Mouse (Mus musculus): Measurements from ENCODE around the gene Pet100. TPM values are rescaled to one million over a fixed set of nuclear protein-coding genes. Genes with fewer than 3 reads are reported as not detected.
"Not testable (repeated sequence)": the region's sequence is repeated elsewhere in the genome, so short reads cannot be mapped to it uniquely, and the experiment has no call there.

Gene Pet100
- polyA plus RNA-seq (2016; fragmentation: Nextera tagmentation; extraction: Ambion mirVana), result 94.0 and 97.3 TPM in 2 replicates

- WGBS, result under 1% methylated on average over 37 of the region's 37 CpGs
- no peaks in the 10 kb centered on the region for H3K27me3 ChIP-seq (ENCODE audit: low read depth, poor library complexity, severe bottlenecking)
Measured at GRCm38 (mm10) chr8:3621199-3621970, at the start of gene Pet100, which contains the start of gene Xab2. Gene Pet100 (plus strand): TSS chr8:3621548. Gene Xab2 (minus strand): TSS chr8:3621316.

DNA sequence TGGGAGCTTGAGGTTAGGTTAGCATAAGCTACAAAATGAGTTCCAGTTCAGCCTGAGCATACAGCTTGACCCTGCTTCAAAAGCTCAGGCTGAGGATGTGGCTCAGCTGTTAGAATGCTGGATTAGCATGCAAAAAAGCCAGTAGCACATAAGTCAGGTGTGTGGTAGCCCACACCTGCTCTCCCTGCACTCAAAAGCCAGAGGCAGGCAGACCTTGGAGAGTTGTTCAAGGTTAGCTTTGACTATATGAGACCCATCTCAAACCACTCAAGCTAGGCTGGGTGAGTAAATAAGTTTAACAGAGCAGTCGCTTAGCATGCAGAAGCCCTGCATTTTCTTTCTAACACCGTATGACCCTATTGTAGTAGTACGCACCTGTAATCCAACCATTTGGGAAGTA lies 46.8 kb upstream of the Pet100 start:
- no peak overlapping the region for H3K4me3 ChIP-seq
- no peak overlapping the region for H3K27ac ChIP-seq (replicated peaks)
- 0 out of 2 replicates have a peak, but pooled peaks cover 3% of the 10 kb centered on the region for H3K9me3 ChIP-seq (replicated peaks)
- no peak for DNase-seq (ENCODE audit: low spot score)
- WGBS, result 93% methylated on average over 3 of the region's 3 CpGs
- H3K36me3 ChIP-seq, result 0 out of 2 replicates have a peak, but pooled peaks cover 4% of the 10 kb centered on the region
- H3K4me1 ChIP-seq, result 0 out of 2 replicates have a peak, but pooled peaks cover 2% of the 10 kb centered on the region
- no peaks in the 10 kb centered on the region for H3K27me3 ChIP-seq (ENCODE audit: low read depth, poor library complexity, severe bottlenecking)

More at GRCm38 (mm10) chr8:3621199-3621970, at the start of gene Pet100, which contains the start of gene Xab2:
- Histone ChIP-seq H3K27ac (replicated peaks) (peak within 1 kb of the TSS; percentile 82), H3K4me3 (peak within 1 kb of the TSS; percentile 75), H3K9me3 (replicated peaks) (no peaks in the 10 kb centered on the region), H3K36me3 (peaks cover 24% of the 10 kb centered on the region), H3K4me1 (peaks cover 20% of the 10 kb centered on the region)
- peak; percentile 100 for DNase-seq (ENCODE audit: low spot score)

GRCm38 (mm10) chr8:3576211-3576960 lies 45.0 kb upstream of the Pet100 start:
- WGBS, result 84% methylated on average over 15 of the region's 15 CpGs
- Histone ChIP-seq H3K4me3 (no peak overlapping the region), H3K4me1 (no peaks in the 10 kb centered on the region), H3K27ac (replicated peaks) (no peak overlapping the region), H3K36me3 (no peaks in the 10 kb centered on the region), H3K27me3 (ENCODE audit: low read depth, poor library complexity, severe bottlenecking) (no peaks in the 10 kb centered on the region), H3K9me3 (replicated peaks) (0 out of 2 replicates have a peak, but pooled peaks cover 3% of the 10 kb centered on the region)
- no peak for DNase-seq (ENCODE audit: low spot score)

DNA sequence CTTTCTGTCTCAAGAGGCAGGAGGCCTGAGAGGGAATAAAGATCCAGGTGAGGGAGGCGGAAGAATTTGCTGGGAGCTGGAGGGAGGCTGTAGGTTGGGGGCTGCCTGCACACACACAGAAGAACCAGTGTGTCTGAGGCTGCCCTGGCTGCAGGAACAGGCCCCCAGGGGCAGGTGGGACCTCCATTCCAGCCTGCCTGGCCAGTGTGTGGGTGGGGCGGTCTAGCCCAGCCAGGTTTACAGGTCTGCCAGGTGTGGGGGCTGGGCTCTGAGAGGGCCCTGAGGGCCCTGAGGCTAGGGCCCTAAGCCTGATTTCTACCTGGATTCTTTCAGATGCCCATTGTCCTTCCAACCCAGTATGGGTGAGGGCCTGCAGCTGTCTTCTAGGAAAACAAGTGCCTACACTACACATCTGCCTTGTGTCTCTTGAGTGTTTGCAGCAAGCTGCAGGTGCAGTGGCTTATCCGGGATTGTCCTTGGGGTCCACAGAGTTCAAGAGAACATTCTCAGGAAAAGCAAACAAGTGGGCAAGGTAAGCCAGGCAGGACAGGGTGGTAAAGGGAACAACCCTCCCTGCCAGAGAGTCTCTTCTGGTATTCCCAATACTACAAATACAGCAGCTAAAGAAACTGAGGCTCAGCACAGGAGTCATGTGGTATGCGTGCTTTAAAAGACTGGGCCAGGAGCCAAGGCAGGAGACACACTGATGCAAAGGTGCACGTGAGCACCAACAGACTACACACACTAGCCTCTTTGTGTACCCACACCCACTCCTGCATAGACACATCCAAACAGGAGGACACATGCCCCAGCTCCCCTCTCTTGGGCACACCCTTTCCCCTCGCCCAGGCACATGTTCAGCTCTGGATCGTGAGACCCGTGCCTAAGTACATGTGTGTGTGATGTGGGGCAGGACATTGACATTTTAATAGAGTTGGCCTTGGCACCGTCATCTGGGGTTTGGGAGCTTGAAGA lies 41.7 kb upstream of the Pet100 start:
- Histone ChIP-seq H3K27me3 (ENCODE audit: low read depth, poor library complexity, severe bottlenecking) (no peaks in the 10 kb centered on the region), H3K27ac (replicated peaks) (no peak overlapping the region), H3K4me1 (no peaks in the 10 kb centered on the region), H3K36me3 (no peaks in the 10 kb centered on the region), H3K9me3 (replicated peaks) (0 out of 2 replicates have a peak, but pooled peaks cover 3% of the 10 kb centered on the region), H3K4me3 (no peak overlapping the region)
- no peak for DNase-seq (ENCODE audit: low spot score)
- WGBS, result 83% methylated on average over 9 of the region's 9 CpGs

- DNase-seq (ENCODE audit: low spot score); H3K4me1 ChIP-seq; H3K36me3 ChIP-seq; H3K4me3 ChIP-seq; H3K9me3 ChIP-seq (replicated peaks); H3K27me3 ChIP-seq (ENCODE audit: low read depth, poor library complexity, severe bottlenecking); H3K27ac ChIP-seq (replicated peaks): not testable (repeated sequence)
- 88% methylated on average over 1 of the region's 3 CpGs for WGBS
Measured at GRCm38 (mm10) chr8:3581961-3582360, 39.4 kb upstream of the Pet100 start.

DNA sequence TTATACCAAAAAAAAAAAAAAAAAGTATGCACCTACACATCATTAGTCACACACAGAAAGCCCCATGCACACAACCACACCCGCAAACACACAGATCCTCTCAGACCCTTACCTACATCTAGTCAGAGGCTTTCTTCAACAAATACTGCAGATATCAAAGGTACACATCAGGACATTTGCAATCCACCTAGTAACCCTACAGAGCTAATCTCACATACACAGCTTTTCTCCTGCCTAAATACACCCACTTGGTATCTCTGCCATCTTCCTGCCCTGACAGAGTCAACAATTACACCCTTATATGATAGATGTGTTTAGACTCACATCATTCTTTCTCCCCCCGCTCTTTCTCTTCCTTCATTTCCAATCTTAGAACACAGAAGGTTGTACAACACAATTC lies 34.9 kb upstream of the Pet100 start:
- DNase-seq (ENCODE audit: low spot score), result no peak
- Histone ChIP-seq H3K4me3 (no peak overlapping the region), H3K36me3 (no peaks in the 10 kb centered on the region), H3K27me3 (ENCODE audit: low read depth, poor library complexity, severe bottlenecking) (peaks cover 11% of the 10 kb centered on the region), H3K27ac (replicated peaks) (no peak overlapping the region), H3K9me3 (replicated peaks) (no peaks in the 10 kb centered on the region), H3K4me1 (peaks cover 20% of the 10 kb centered on the region)
- WGBS, result 100% methylated on average over 2 of the region's 2 CpGs

DNA sequence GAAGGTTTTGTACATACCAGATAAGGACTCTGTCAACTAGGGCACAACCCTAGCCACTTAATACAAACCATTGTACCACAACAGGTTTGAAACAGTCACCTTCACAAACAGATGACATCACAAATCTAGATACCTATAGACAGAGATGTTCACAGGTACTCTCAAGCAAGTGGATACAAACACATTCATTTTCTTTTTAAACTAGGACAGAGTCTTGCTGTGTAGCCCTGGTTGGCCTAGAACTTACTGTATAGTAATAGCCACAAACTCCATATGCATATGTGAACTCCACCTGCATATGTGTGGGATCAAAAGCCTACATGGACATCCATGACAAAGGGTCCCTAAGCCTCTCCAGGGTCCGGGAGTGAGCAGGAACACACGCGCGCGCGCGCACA lies 34.4 kb upstream of the Pet100 start, which contains the start of gene Camsap3:
Gene Camsap3, plus strand, starts transcription at position 301 of the 398 bp plus-strand sequence.
- WGBS, result 5% methylated on average over 7 of the region's 7 CpGs
- H3K27ac ChIP-seq (replicated peaks), result peak within 1 kb of the TSS; percentile 90
- H3K4me3 ChIP-seq, result peak within 1 kb of the TSS; percentile 94
- DNase-seq (ENCODE audit: low spot score), result no peak
- peaks cover 20% of the 10 kb centered on the region for H3K4me1 ChIP-seq
- no peaks in the 10 kb centered on the region for H3K36me3 ChIP-seq
- H3K27me3 ChIP-seq (ENCODE audit: low read depth, poor library complexity, severe bottlenecking), result peaks cover 11% of the 10 kb centered on the region
- H3K9me3 ChIP-seq (replicated peaks), result no peaks in the 10 kb centered on the region

DNA sequence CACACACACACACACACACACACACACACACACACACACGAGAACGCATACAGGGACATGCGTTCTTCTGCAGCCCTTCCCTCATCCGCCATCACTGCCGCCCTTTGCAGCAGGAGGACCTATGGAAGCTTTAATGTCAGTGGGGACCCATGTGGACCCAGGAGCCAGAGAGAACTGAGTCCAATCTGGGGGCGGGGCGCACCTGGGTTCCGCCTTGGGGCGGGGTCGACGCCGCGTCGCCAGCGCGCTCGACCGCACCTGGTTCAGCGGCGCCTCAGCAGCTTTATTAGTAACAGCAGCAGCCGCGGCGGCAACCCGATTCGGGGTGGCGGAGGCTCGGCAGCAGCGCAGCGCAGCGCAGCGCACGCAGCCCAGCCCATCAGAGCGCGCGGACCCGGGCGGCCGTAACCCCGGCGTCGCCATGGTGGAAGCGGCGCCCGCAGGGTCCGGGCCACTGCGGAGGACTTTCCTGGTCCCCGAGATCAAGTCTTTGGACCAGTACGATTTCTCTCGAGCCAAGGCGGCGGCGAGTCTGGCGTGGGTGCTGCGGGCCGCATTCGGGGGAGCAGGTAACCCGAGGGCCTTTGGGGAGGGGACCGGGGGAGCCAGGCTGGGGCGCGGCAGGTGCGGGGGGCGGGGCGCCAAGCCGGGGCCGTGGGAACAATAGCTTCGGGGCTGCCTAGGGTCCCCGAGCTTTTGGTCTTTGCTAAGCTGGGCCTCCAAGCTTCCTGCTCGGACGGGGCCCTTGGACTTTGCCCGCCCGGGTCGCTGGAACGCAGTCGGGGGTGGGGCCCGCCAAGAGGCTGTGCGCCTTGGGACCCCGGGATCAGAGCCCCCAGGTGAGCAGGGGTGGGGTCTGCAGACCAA lies 33.7 kb upstream of the Pet100 start:
- peak; percentile 67 for DNase-seq (ENCODE audit: low spot score)
- peak overlapping the region; percentile 90 for H3K27ac ChIP-seq (replicated peaks)
- under 1% methylated on average over 75 of the region's 77 CpGs for WGBS

GRCm38 (mm10) chr8:3588258-3588633 lies 33.1 kb upstream of the Pet100 start:
- no peaks in the 10 kb centered on the region for H3K9me3 ChIP-seq (replicated peaks)
- H3K27ac ChIP-seq (replicated peaks), result peak overlapping the region; percentile 90
- peaks cover 11% of the 10 kb centered on the region for H3K27me3 ChIP-seq (ENCODE audit: low read depth, poor library complexity, severe bottlenecking)
- 9% methylated on average over 11 of the region's 11 CpGs for WGBS
- H3K36me3 ChIP-seq, result no peaks in the 10 kb centered on the region
- peak overlapping the region; percentile 94 for H3K4me3 ChIP-seq
- H3K4me1 ChIP-seq, result peaks cover 20% of the 10 kb centered on the region
- DNase-seq (ENCODE audit: low spot score), result peak; percentile 40

More for the DNA sequence above, 33.7 kb upstream of the Pet100 start:
- Histone ChIP-seq H3K9me3 (replicated peaks) (no peaks in the 10 kb centered on the region), H3K27me3 (ENCODE audit: low read depth, poor library complexity, severe bottlenecking) (peaks cover 11% of the 10 kb centered on the region), H3K36me3 (no peaks in the 10 kb centered on the region), H3K4me3 (peak overlapping the region; percentile 94), H3K4me1 (peaks cover 20% of the 10 kb centered on the region)

- 78% methylated on average over 3 of the region's 3 CpGs for WGBS
- DNase-seq (ENCODE audit: low spot score), result no peak
- H3K4me1 ChIP-seq, result peaks cover 6% of the 10 kb centered on the region
- peaks cover 9% of the 10 kb centered on the region for H3K36me3 ChIP-seq
- H3K9me3 ChIP-seq (replicated peaks), result no peaks in the 10 kb centered on the region
- no peak overlapping the region for H3K4me3 ChIP-seq
- 0 out of 2 replicates have a peak overlapping the region, but pooled peaks have one; percentile 3 for H3K27ac ChIP-seq (replicated peaks)
- no peaks in the 10 kb centered on the region for H3K27me3 ChIP-seq (ENCODE audit: low read depth, poor library complexity, severe bottlenecking)
Measured at GRCm38 (mm10) chr8:3593470-3593869, 27.9 kb upstream of the Pet100 start.

DNA sequence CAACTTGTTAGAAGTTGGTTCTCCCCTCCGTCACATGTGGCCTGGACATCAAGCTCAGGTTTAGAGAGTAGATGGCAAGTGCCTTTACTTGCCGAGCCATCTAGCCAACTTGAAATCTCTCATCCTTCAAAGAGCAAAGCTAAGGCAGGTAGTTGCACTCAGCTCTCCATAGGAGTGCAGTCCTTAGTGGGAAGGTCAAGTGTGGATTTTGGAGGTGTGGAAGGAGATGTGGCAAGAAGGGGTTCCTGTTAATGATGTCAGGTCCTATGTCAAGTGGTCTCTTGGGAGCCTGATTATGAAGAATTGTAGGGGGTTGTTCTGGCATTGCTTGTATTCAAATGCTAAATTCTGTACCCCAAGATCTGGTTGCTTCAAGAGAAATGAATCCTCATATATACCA lies 26.9 kb upstream of the Pet100 start:
- Histone ChIP-seq H3K27me3 (ENCODE audit: low read depth, poor library complexity, severe bottlenecking) (no peaks in the 10 kb centered on the region), H3K27ac (replicated peaks) (no peak overlapping the region), H3K4me1 (no peaks in the 10 kb centered on the region), H3K36me3 (peaks cover 19% of the 10 kb centered on the region), H3K4me3 (no peak overlapping the region), H3K9me3 (replicated peaks) (no peaks in the 10 kb centered on the region)
- 89% methylated on average over 2 of the region's 2 CpGs for WGBS
- DNase-seq (ENCODE audit: low spot score), result no peak
